Mouse (Mus musculus) stomach, embryonic 14.5 days (tissue): ENCODE measurements around the gene Gm20388. TPM values are rescaled to one million over a fixed set of nuclear protein-coding genes. Genes with fewer than 3 reads are reported as not detected.

ENCODE experiments used
- ATAC-seq: fragments of 200-750 bp; cut with Nextera tagmentation; 2 replicates; pipeline ENCODE4 v1.8.0; 2017; ENCODE audit warnings: low read depth, moderate TSS enrichment; ENCODE audit not compliant: insufficient number of reproducible peaks, insufficient read depth, low FRiP score
- H3K27ac ChIP-seq: fragments of 300-500 bp; sonication (generic); 2 replicates; pipeline ENCODE4 v1.5.1; 2014; ENCODE audit warnings: mild to moderate bottlenecking, low read length, moderate library complexity, mixed read lengths
- H3K27me3 ChIP-seq: fragments of 300-500 bp; sonication (generic); 2 replicates; pipeline ENCODE4 v1.6.1; 2014; ENCODE audit warnings: low read length, control low read depth, mixed read lengths; ENCODE audit not compliant: control insufficient read depth, insufficient read depth
- H3K36me3 ChIP-seq: fragments of 300-500 bp; sonication (generic); 2 replicates; pipeline ENCODE4 v1.6.1; 2014; ENCODE audit warnings: mild to moderate bottlenecking, control low read depth, low read length, moderate library complexity, mixed read lengths; ENCODE audit not compliant: control insufficient read depth, insufficient read depth
- H3K4me1 ChIP-seq: fragments of 300-500 bp; sonication (generic); 2 replicates; pipeline ENCODE4 v1.6.1; 2014; ENCODE audit warnings: low read length, control low read depth, mixed read lengths; ENCODE audit not compliant: control insufficient read depth, insufficient read depth
- H3K4me2 ChIP-seq: fragments of 300-500 bp; sonication (generic); replicated peaks from 2 replicates; pipeline ENCODE4 v1.6.1; 2014; ENCODE audit warnings: low read depth, low read length, control low read depth
- H3K4me3 ChIP-seq: fragments of 300-500 bp; sonication (generic); 2 replicates; pipeline ENCODE4 v1.5.1; 2014; ENCODE audit warnings: low read depth, low read length, control low read depth
- H3K9ac ChIP-seq: fragments of 300-500 bp; sonication (generic); replicated peaks from 2 replicates; pipeline ENCODE4 v1.6.1; 2014; ENCODE audit warnings: low read depth, mild to moderate bottlenecking, control low read depth, low read length, moderate library complexity, mixed read lengths
- H3K9me3 ChIP-seq: fragments of 300-500 bp; sonication (generic); 2 replicates; pipeline ENCODE4 v1.6.1; 2016; ENCODE audit warnings: low read depth, low read length, control low read depth; ENCODE audit not compliant: control insufficient read depth
- WGBS: fragments of 180-500 bp; shearing (Covaris S2); extraction: QIAGEN DNeasy Blood & Tissue Kit; methylation state at CpG from one replicate; pipeline ENCODE4 v1.1.7; 2014; 5-methylcytosine and 5-hydroxymethylcytosine counted together
- polyA plus RNA-seq: library from polyadenylated mRNA; unstranded; fragments of >200 nt; fragmentation: Nextera tagmentation; extraction: Ambion mirVana; gene quantifications from 2 replicates; pipeline ENCODE4 v1.2.1, GENCODE M21; 2014

Gene Gm20388
- polyA plus RNA-seq, 1 experiment from 2014 or later = 11.4 TPM

DNA sequence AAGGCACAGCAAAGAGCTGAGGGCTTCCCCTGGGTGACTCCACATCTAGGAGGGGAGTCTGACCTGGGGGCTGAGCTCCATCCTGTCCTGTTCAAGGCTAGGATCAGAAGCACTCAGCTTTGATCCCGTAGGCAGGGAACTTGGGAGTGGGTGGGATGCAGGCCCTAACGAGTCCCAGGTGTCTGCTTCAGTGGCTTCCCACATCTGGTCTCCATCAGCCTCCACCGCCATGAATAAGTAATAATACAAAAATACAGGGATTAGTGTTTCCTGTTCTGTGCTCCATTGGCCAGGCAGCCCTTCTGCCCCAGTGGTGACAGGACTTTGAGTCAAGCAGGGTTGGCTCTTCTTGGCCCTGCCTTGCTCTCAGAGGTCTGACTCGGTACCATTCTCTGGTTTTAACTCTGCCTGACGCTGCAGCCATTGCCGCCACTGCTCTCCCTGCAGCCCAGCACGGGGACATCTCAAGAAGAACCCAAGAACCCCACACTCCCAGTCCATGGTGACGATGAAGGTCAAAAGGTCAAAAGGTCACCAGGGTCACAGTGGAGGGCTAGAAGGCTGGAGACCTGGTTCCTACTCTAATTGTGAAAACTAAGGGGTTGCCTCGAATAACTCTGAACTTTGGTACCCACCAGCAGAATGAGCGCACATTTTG lies 2747.6 kb downstream of the Gm20388 start:
- Histone ChIP-seq H3K4me2 (no peak overlapping the region), H3K4me1 (peaks cover 48% of the 10 kb centered on the region), H3K27ac (peak overlapping the region; percentile 15; the same call in 1 of the 2 replicates), H3K36me3 (no peaks in the 10 kb centered on the region), H3K27me3 (no peaks in the 10 kb centered on the region), H3K9ac (no peak overlapping the region), H3K4me3 (no peak overlapping the region), H3K9me3 (no peaks in the 10 kb centered on the region)
- 55% methylated on average over 10 of the region's 10 CpGs for WGBS
- 0 out of 2 replicates have a peak, but pooled peaks have one; percentile 3 for ATAC-seq

GRCm38 (mm10) chr8:122658807-122659160 lies 2748.1 kb downstream of the Gm20388 start:
- no peaks in the 10 kb centered on the region for H3K27me3 ChIP-seq
- H3K4me1 ChIP-seq = peaks cover 48% of the 10 kb centered on the region
- H3K9me3 ChIP-seq = no peaks in the 10 kb centered on the region
- no peak for ATAC-seq
- H3K36me3 ChIP-seq = no peaks in the 10 kb centered on the region
- peak overlapping the region; percentile 15; the same call in 1 of the 2 replicates for H3K27ac ChIP-seq
- no peak overlapping the region for H3K4me2 ChIP-seq
- no peak overlapping the region for H3K4me3 ChIP-seq
- WGBS = 55% methylated on average over 9 of the region's 9 CpGs
- no peak overlapping the region for H3K9ac ChIP-seq

GRCm38 (mm10) chr8:122660022-122660421 lies 2749.4 kb downstream of the Gm20388 start:
- no peaks in the 10 kb centered on the region for H3K27me3 ChIP-seq
- no peak overlapping the region for H3K9ac ChIP-seq
- WGBS = 83% methylated on average over 2 of the region's 2 CpGs
- no peak overlapping the region for H3K4me2 ChIP-seq
- no peak for ATAC-seq
- H3K27ac ChIP-seq = no peak overlapping the region
- H3K9me3 ChIP-seq = no peaks in the 10 kb centered on the region
- H3K4me3 ChIP-seq = no peak overlapping the region
- no peaks in the 10 kb centered on the region for H3K36me3 ChIP-seq
- peaks cover 40% of the 10 kb centered on the region for H3K4me1 ChIP-seq

- peaks cover 42% of the 10 kb centered on the region for H3K4me1 ChIP-seq
Measured at GRCm38 (mm10) chr8:122661138-122661537, 2750.5 kb downstream of the Gm20388 start.

DNA sequence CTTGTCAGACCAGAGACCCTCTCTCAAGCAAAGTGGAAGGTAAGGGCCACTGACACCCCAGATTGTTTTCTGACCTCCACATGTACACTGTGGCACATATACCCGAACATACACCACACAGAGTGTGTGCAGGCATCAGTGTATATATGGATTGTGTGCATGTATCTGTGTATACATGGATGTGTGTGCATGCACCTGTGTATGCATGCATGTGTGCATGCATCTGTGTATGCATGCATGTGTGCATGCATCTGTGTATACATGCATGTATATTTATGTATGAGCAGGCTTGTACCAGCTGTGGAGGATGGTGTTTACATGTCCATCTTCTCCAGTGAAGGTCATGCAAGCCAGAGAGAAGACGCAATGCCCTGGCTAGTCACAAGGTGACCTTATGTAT lies 2751.3 kb downstream of the Gm20388 start:
- Histone ChIP-seq H3K36me3 (no peaks in the 10 kb centered on the region), H3K4me2 (no peak overlapping the region), H3K27me3 (no peaks in the 10 kb centered on the region), H3K9me3 (no peaks in the 10 kb centered on the region), H3K27ac (no peak overlapping the region), H3K4me3 (no peak overlapping the region), H3K4me1 (peaks cover 48% of the 10 kb centered on the region), H3K9ac (no peak overlapping the region)
- 72% methylated on average over 2 of the region's 2 CpGs for WGBS
- ATAC-seq = no peak

More at GRCm38 (mm10) chr8:122661138-122661537, 2750.5 kb downstream of the Gm20388 start:
- H3K27ac ChIP-seq = peak overlapping the region; percentile 71
- H3K4me2 ChIP-seq = no peak overlapping the region
- no peaks in the 10 kb centered on the region for H3K27me3 ChIP-seq
- 12% methylated on average over 7 of the region's 7 CpGs for WGBS
- H3K4me3 ChIP-seq = no peak overlapping the region
- H3K36me3 ChIP-seq = no peaks in the 10 kb centered on the region
- no peak overlapping the region for H3K9ac ChIP-seq
- no peaks in the 10 kb centered on the region for H3K9me3 ChIP-seq
- peak; percentile 70; the same call in 1 of the 2 replicates for ATAC-seq

DNA sequence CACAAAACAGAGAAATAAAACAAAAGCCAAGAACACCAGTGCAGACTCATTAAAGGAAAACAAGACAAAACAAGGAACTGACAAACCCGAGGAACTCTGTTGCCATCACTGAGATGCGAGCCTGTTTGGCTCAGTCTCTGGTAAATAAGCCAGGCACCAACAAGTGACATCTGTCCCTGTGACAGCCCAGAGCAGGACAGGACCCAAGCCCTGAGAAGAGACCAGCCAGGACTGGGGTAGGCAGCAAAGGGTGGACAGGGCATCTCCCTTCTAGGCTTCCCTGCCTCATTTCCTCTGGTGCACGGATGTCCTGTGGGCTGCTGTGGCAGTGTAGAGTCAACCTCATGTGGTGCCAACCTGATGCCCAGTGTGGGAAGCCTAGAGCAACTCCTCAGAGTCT lies 2752.5 kb downstream of the Gm20388 start:
- H3K9ac ChIP-seq = no peak overlapping the region
- no peak for ATAC-seq
- H3K4me1 ChIP-seq = peaks cover 46% of the 10 kb centered on the region
- no peaks in the 10 kb centered on the region for H3K9me3 ChIP-seq
- no peak overlapping the region for H3K4me3 ChIP-seq
- no peaks in the 10 kb centered on the region for H3K36me3 ChIP-seq
- WGBS = 76% methylated on average over 3 of the region's 3 CpGs
- H3K27ac ChIP-seq = no peak overlapping the region
- H3K4me2 ChIP-seq = no peak overlapping the region
- H3K27me3 ChIP-seq = no peaks in the 10 kb centered on the region

- Histone ChIP-seq H3K27ac (no peak overlapping the region), H3K9ac (no peak overlapping the region), H3K4me2 (no peak overlapping the region), H3K9me3 (no peaks in the 10 kb centered on the region), H3K27me3 (no peaks in the 10 kb centered on the region), H3K4me3 (no peak overlapping the region), H3K4me1 (peaks cover 41% of the 10 kb centered on the region), H3K36me3 (no peaks in the 10 kb centered on the region)
- 62% methylated on average over 5 of the region's 5 CpGs for WGBS
- no peak for ATAC-seq
Measured at GRCm38 (mm10) chr8:122663670-122664069, 2753.0 kb downstream of the Gm20388 start.

GRCm38 (mm10) chr8:122665221-122665620 lies 2754.6 kb downstream of the Gm20388 start:
- ATAC-seq = no peak
- no peaks in the 10 kb centered on the region for H3K9me3 ChIP-seq
- no peak overlapping the region for H3K4me2 ChIP-seq
- no peaks in the 10 kb centered on the region for H3K27me3 ChIP-seq
- peaks cover 36% of the 10 kb centered on the region for H3K4me1 ChIP-seq
- H3K27ac ChIP-seq = peak overlapping the region; percentile 55; the same call in 1 of the 2 replicates
- WGBS = 39% methylated on average over 8 of the region's 8 CpGs
- H3K9ac ChIP-seq = no peak overlapping the region
- H3K4me3 ChIP-seq = no peak overlapping the region
- H3K36me3 ChIP-seq = no peaks in the 10 kb centered on the region
